ENCODE assay signal across 23 mouse cellular contexts in genomic region chr5:92854983-92855382, GRCm38 (mm10).
DNase-seq lines count a peak whose midpoint lies in the region; ATAC-seq lines count a peak whose summit lies in the region.
"Had no signal": no experiment of that assay in that cellular context is flagged by ENCODE, and none has a peak within 500 bp of the region (broad histone marks: within the 10 kb centered on the region; RNA-seq: fewer than 3 reads in every experiment).

No protein-coding gene starts in this region.

- peak; percentile 47 to 51 for DNase-seq in heart, postnatal 10 days
- DNase-seq in 3134 (ENCODE audit: extremely low read depth, insufficient read length, low spot score) (peak; percentile 32), 3T3-L1 (ENCODE audit: low read depth, low spot score) (peak; percentile 35)
- DNase-seq in gastrocnemius, postnatal 36 days = peak; percentile 30 to 35
- no peak for DNase-seq in c-Kit-positive CD71-positive TER-119-positive erythroid progenitor cells, embryonic 14.5 days (ENCODE audit: low spot score)
- no peak for DNase-seq in testis, postnatal 14 days (ENCODE audit: low spot score)
- DNase-seq: adrenal gland, postnatal 10 days; cerebellum, adult 9-11 months; kidney, adult 18-20 months; midbrain, embryonic 14.5 days; right cerebral cortex, postnatal 25 days; thymus, postnatal 14 days had no signal

- 80% methylated on average over 4 of the region's 4 CpGs for WGBS in heart, embryonic 11.5 days (ENCODE audit: insufficient replicate concordance)

- no peak for ATAC-seq in heart, embryonic 11.5 days (replicated peaks; ENCODE audit: insufficient number of reproducible peaks, low FRiP score, low TSS enrichment)
- ATAC-seq: activated CD4-positive, CD25-positive, alpha-beta regulatory T cell, adult 4 months; CD4-positive, CD25-positive, alpha-beta regulatory T cell, adult 4 months; forebrain, embryonic 15.5 days; Patski had no signal

- peaks cover 8% of the 10 kb centered on the region for H3K4me1 ChIP-seq in heart, embryonic 11.5 days (ENCODE audit: control insufficient read depth, insufficient read depth, low read length)

- no peaks in the 10 kb centered on the region for H3K36me3 ChIP-seq in heart, embryonic 11.5 days (ENCODE audit: control insufficient read depth, insufficient read depth, low read length)
- H3K36me3 ChIP-seq: embryonic facial prominence, embryonic 12.5 days; forebrain, embryonic 15.5 days; heart, embryonic 15.5 days; hindbrain, embryonic 12.5 days; limb, embryonic 15.5 days; neural tube, embryonic 15.5 days had no signal

- H3K27me3 ChIP-seq in heart, embryonic 11.5 days (ENCODE audit: control insufficient read depth, insufficient read depth, low read length) = no peaks in the 10 kb centered on the region
- H3K27me3 ChIP-seq: embryonic facial prominence, embryonic 12.5 days; forebrain, embryonic 15.5 days; heart, embryonic 15.5 days; hindbrain, embryonic 12.5 days; neural tube, embryonic 15.5 days; Patski had no signal

- H3K9ac ChIP-seq in heart, embryonic 11.5 days (ENCODE audit: low read depth, low read length) = no peak overlapping the region
- H3K9ac ChIP-seq: embryonic facial prominence, embryonic 12.5 days; forebrain, embryonic 15.5 days; heart, embryonic 15.5 days; hindbrain, embryonic 12.5 days; limb, embryonic 15.5 days; neural tube, embryonic 15.5 days had no signal

- intact Hi-C loops in heart, postnatal 10 days (cut with DNase I) = no loop called here
- intact Hi-C loops in gastrocnemius, postnatal 36 days (cut with DNase I) = no loop called here

- H3K27ac ChIP-seq in heart, embryonic 11.5 days (ENCODE audit: low read depth, low read length) = no peak overlapping the region
- H3K27ac ChIP-seq: embryonic facial prominence, embryonic 12.5 days; forebrain, embryonic 15.5 days; heart, embryonic 15.5 days; hindbrain, embryonic 12.5 days; limb, embryonic 15.5 days; neural tube, embryonic 15.5 days had no signal

- H3K4me3 ChIP-seq in heart, embryonic 11.5 days (ENCODE audit: low read depth, low read length) = no peak overlapping the region
- H3K4me3 ChIP-seq: embryonic facial prominence, embryonic 12.5 days; erythroblast, embryonic 14.5 days; forebrain, embryonic 15.5 days; heart, embryonic 15.5 days; hindbrain, embryonic 12.5 days; limb, embryonic 15.5 days; neural tube, embryonic 15.5 days had no signal

- no peaks in the 10 kb centered on the region for H3K9me3 ChIP-seq in heart, embryonic 11.5 days (replicated peaks; ENCODE audit: control insufficient read depth, low read length)
- H3K9me3 ChIP-seq: embryonic facial prominence, embryonic 12.5 days; forebrain, embryonic 15.5 days; heart, embryonic 15.5 days; hindbrain, embryonic 12.5 days; limb, embryonic 15.5 days; neural tube, embryonic 15.5 days had no signal

- H3K4me2 ChIP-seq in heart, embryonic 11.5 days = no peak overlapping the region
- H3K4me2 ChIP-seq: embryonic facial prominence, embryonic 12.5 days; forebrain, embryonic 15.5 days; heart, embryonic 15.5 days; hindbrain, embryonic 12.5 days; limb, embryonic 15.5 days; neural tube, embryonic 15.5 days had no signal

Comparison
In these comparisons a context has a peak if more than half of its experiments do, and no peak if none do; other contexts are left out.
1. DNase-seq: peak in heart, postnatal 10 days (2 of 2), 3134 (single experiment), 3T3-L1 (single experiment) and gastrocnemius, postnatal 36 days (2 of 2); none in c-Kit-positive CD71-positive TER-119-positive erythroid progenitor cells, embryonic 14.5 days (single experiment) and testis, postnatal 14 days (single experiment).